Mouse (Mus musculus): ENCODE data around the gene Slc25a30.

Slc25a30 gene

GRCm38 (mm10) chr14:75757821-75758220, 29.0 kb downstream of the Slc25a30 start:
- in situ Hi-C loops (cut with MboI; ENCODE audit: low pct_unique_long_range_greater_than_20kb in 1 of 2, low sequenced_read_pairs in 2 of 2, unreplicated experiment in 1 of 2): no loop called here

- in situ Hi-C loops (cut with MboI; ENCODE audit: low pct_unique_long_range_greater_than_20kb in 1 of 2, low sequenced_read_pairs in 2 of 2, unreplicated experiment in 1 of 2): no loop called here
Observed at GRCm38 (mm10) chr14:75756971-75757370, 29.9 kb downstream of the Slc25a30 start.

GRCm38 (mm10) chr14:75753991-75754817, 32.6 kb downstream of the Slc25a30 start, which contains the start of gene Cog3:
Cog3 (minus strand) TSS chr14:75754517.
- in situ Hi-C loops (cut with MboI; ENCODE audit: low pct_unique_long_range_greater_than_20kb in 1 of 2, low sequenced_read_pairs in 2 of 2, unreplicated experiment in 1 of 2): no loop called here

- in situ Hi-C loops (cut with MboI; ENCODE audit: low pct_unique_long_range_greater_than_20kb in 1 of 2, low sequenced_read_pairs in 2 of 2, unreplicated experiment in 1 of 2): no loop called here
Observed at GRCm38 (mm10) chr14:75753206-75753605, 33.6 kb downstream of the Slc25a30 start.

- in situ Hi-C loops (cut with MboI; ENCODE audit: low pct_unique_long_range_greater_than_20kb in 1 of 2, low sequenced_read_pairs in 2 of 2, unreplicated experiment in 1 of 2): no loop called here
Observed at GRCm38 (mm10) chr14:75751040-75751439, 35.8 kb downstream of the Slc25a30 start.

- in situ Hi-C loops (cut with MboI; ENCODE audit: low pct_unique_long_range_greater_than_20kb in 1 of 2, low sequenced_read_pairs in 2 of 2, unreplicated experiment in 1 of 2): no loop called here
Observed at GRCm38 (mm10) chr14:75749123-75749522, 37.7 kb downstream of the Slc25a30 start.

GRCm38 (mm10) chr14:75747960-75748359, 38.9 kb downstream of the Slc25a30 start:
- in situ Hi-C loops (cut with MboI; ENCODE audit: low pct_unique_long_range_greater_than_20kb in 1 of 2, low sequenced_read_pairs in 2 of 2, unreplicated experiment in 1 of 2): no loop called here

- in situ Hi-C loops (cut with MboI; ENCODE audit: low pct_unique_long_range_greater_than_20kb in 1 of 2, low sequenced_read_pairs in 2 of 2, unreplicated experiment in 1 of 2): no loop called here
Observed at GRCm38 (mm10) chr14:75741904-75742303, 44.9 kb downstream of the Slc25a30 start.

- in situ Hi-C loops (cut with MboI; ENCODE audit: low pct_unique_long_range_greater_than_20kb in 1 of 2, low sequenced_read_pairs in 2 of 2, unreplicated experiment in 1 of 2): no loop called here
Observed at GRCm38 (mm10) chr14:75735597-75735996, 51.2 kb downstream of the Slc25a30 start.

- in situ Hi-C loops (cut with MboI; ENCODE audit: low pct_unique_long_range_greater_than_20kb in 1 of 2, low sequenced_read_pairs in 2 of 2, unreplicated experiment in 1 of 2): no loop called here
Observed at GRCm38 (mm10) chr14:75732631-75733030, 54.2 kb downstream of the Slc25a30 start.

- in situ Hi-C loops (cut with MboI; ENCODE audit: low pct_unique_long_range_greater_than_20kb in 1 of 2, low sequenced_read_pairs in 2 of 2, unreplicated experiment in 1 of 2): no loop called here
Observed at GRCm38 (mm10) chr14:75731361-75731760, 55.5 kb downstream of the Slc25a30 start.

GRCm38 (mm10) chr14:75728111-75728510, 58.7 kb downstream of the Slc25a30 start:
- in situ Hi-C loops (cut with MboI; ENCODE audit: low pct_unique_long_range_greater_than_20kb in 1 of 2, low sequenced_read_pairs in 2 of 2, unreplicated experiment in 1 of 2): no loop called here

GRCm38 (mm10) chr14:75727046-75727445, 59.8 kb downstream of the Slc25a30 start:
- in situ Hi-C loops (cut with MboI; ENCODE audit: low pct_unique_long_range_greater_than_20kb in 1 of 2, low sequenced_read_pairs in 2 of 2, unreplicated experiment in 1 of 2): no loop called here

GRCm38 (mm10) chr14:75722816-75723215, 64.0 kb downstream of the Slc25a30 start:
- in situ Hi-C loops (cut with MboI; ENCODE audit: low pct_unique_long_range_greater_than_20kb in 1 of 2, low sequenced_read_pairs in 2 of 2, unreplicated experiment in 1 of 2): no loop called here

GRCm38 (mm10) chr14:75721977-75722563, 64.8 kb downstream of the Slc25a30 start:
- in situ Hi-C loops (cut with MboI; ENCODE audit: low pct_unique_long_range_greater_than_20kb in 1 of 2, low sequenced_read_pairs in 2 of 2, unreplicated experiment in 1 of 2): no loop called here

- in situ Hi-C loops (cut with MboI; ENCODE audit: low pct_unique_long_range_greater_than_20kb in 1 of 2, low sequenced_read_pairs in 2 of 2, unreplicated experiment in 1 of 2): no loop called here
Observed at GRCm38 (mm10) chr14:75720121-75720520, 66.7 kb downstream of the Slc25a30 start.

- in situ Hi-C loops (cut with MboI; ENCODE audit: low pct_unique_long_range_greater_than_20kb in 1 of 2, low sequenced_read_pairs in 2 of 2, unreplicated experiment in 1 of 2): no loop called here
Observed at GRCm38 (mm10) chr14:75716410-75716809, 70.4 kb downstream of the Slc25a30 start.

GRCm38 (mm10) chr14:75713661-75714060, 73.2 kb downstream of the Slc25a30 start:
- in situ Hi-C loops (cut with MboI; ENCODE audit: low pct_unique_long_range_greater_than_20kb in 1 of 2, low sequenced_read_pairs in 2 of 2, unreplicated experiment in 1 of 2): no loop called here

- in situ Hi-C loops (cut with MboI; ENCODE audit: low pct_unique_long_range_greater_than_20kb in 1 of 2, low sequenced_read_pairs in 2 of 2, unreplicated experiment in 1 of 2): no loop called here
Observed at GRCm38 (mm10) chr14:75712687-75713086, 74.2 kb downstream of the Slc25a30 start.

- in situ Hi-C loops (cut with MboI; ENCODE audit: low pct_unique_long_range_greater_than_20kb in 1 of 2, low sequenced_read_pairs in 2 of 2, unreplicated experiment in 1 of 2): no loop called here
Observed at GRCm38 (mm10) chr14:75711731-75712130, 75.1 kb downstream of the Slc25a30 start.
